Mouse (Mus musculus) kidney, adult 2 months (tissue): ENCODE measurements around the gene Rad51b. TPM values are rescaled to one million over a fixed set of nuclear protein-coding genes. Genes with fewer than 3 reads are reported as not detected.

Experiments
- DNase-seq: peaks from one replicate; pipeline ENCODE4 v3.0.0; 2021
- H3K27ac ChIP-seq: fragments of 200-500 bp; 2 replicates; pipeline ENCODE4 v1.5.1; 2012; ENCODE audit warnings: low read depth, low read length, control low read depth, inconsistent platforms; ENCODE audit not compliant: insufficient read depth
- H3K27me3 ChIP-seq: fragments of 200-500 bp; replicated peaks from 2 replicates; pipeline ENCODE4 v1.6.1; 2012; ENCODE audit warnings: mild to moderate bottlenecking, moderate library complexity, low read length, inconsistent platforms; ENCODE audit not compliant: control insufficient read depth, insufficient read depth
- H3K36me3 ChIP-seq: fragments of 200-500 bp; 2 replicates; pipeline ENCODE4 v1.6.1; 2012; ENCODE audit warnings: mild to moderate bottlenecking, moderate library complexity, low read length, inconsistent platforms; ENCODE audit not compliant: control insufficient read depth, insufficient read depth
- H3K4me1 ChIP-seq: fragments of 200-500 bp; 2 replicates; pipeline ENCODE4 v1.6.1; 2011; ENCODE audit warnings: low read length; ENCODE audit not compliant: control insufficient read depth, insufficient read depth
- H3K4me3 ChIP-seq: fragments of 200-500 bp; 2 replicates; pipeline ENCODE4 v1.5.1; 2011; ENCODE audit warnings: mild to moderate bottlenecking, low read depth, low read length, control low read depth; ENCODE audit not compliant: insufficient read depth
- CTCF ChIP-seq: fragments of 200-500 bp; conservative IDR thresholded peaks from 2 replicates; pipeline ENCODE4 v1.5.1; 2011; ENCODE audit warnings: low read depth, mild to moderate bottlenecking, control low read depth, low read length, moderate library complexity, mixed read lengths; ENCODE audit not compliant: insufficient read depth, insufficient read length
- POLR2A ChIP-seq: fragments of 200-500 bp; IDR thresholded peaks from one replicate; pipeline ENCODE4 v1.6.1; 2011; ENCODE audit warnings: low read depth, low read length, control low read depth
- WGBS: fragments of 180-500 bp; shearing (Covaris S2); methylation state at CpG from one replicate; pipeline ENCODE4 v1.1.7; 2018; 5-methylcytosine and 5-hydroxymethylcytosine counted together
- polyA plus RNA-seq: library from polyadenylated mRNA; depleted of rRNA; stranded (reverse); fragments of >200 nt; gene quantifications from 2 replicates; pipeline ENCODE4 v1.2.3, GENCODE M21; 2012

Rad51b gene
- polyA plus RNA-seq, 1 experiment, result 0.14 TPM

- Histone ChIP-seq H3K36me3 (no peaks in the 10 kb centered on the region), H3K4me1 (peaks cover 7% of the 10 kb centered on the region; the same call in 1 of the 2 replicates), H3K27me3 (no peaks in the 10 kb centered on the region), H3K4me3 (no peak overlapping the region), H3K27ac (no peak overlapping the region)
- WGBS, result 91% methylated on average over 2 of the region's 2 CpGs
- no peak for TF ChIP-seq POLR2A
- no peak for TF ChIP-seq CTCF
- DNase-seq, result no peak
Observed at GRCm38 (mm10) chr12:79611665-79612064, 314.6 kb downstream of the Rad51b start.

- TF ChIP-seq CTCF (peak; percentile 99; the same call in 1 of the 2 replicates), POLR2A (no peak)
- Histone ChIP-seq H3K4me1 (peaks cover 7% of the 10 kb centered on the region; the same call in 1 of the 2 replicates), H3K36me3 (no peaks in the 10 kb centered on the region), H3K4me3 (no peak overlapping the region), H3K27me3 (no peaks in the 10 kb centered on the region), H3K27ac (no peak overlapping the region)
- WGBS, result 55% methylated on average over 14 of the region's 14 CpGs
- DNase-seq, result peak; percentile 91
Observed at GRCm38 (mm10) chr12:79612334-79613060, 315.4 kb downstream of the Rad51b start.

GRCm38 (mm10) chr12:79613061-79613788, 316.1 kb downstream of the Rad51b start:
- no peak overlapping the region for H3K27ac ChIP-seq
- H3K36me3 ChIP-seq, result no peaks in the 10 kb centered on the region
- no peak for TF ChIP-seq CTCF
- no peak for TF ChIP-seq POLR2A
- no peak for DNase-seq
- H3K27me3 ChIP-seq, result no peaks in the 10 kb centered on the region
- no peak overlapping the region for H3K4me3 ChIP-seq
- 81% methylated on average over 8 of the region's 8 CpGs for WGBS
- peaks cover 7% of the 10 kb centered on the region; the same call in 1 of the 2 replicates for H3K4me1 ChIP-seq

- TF ChIP-seq CTCF, result no peak
- no peak for TF ChIP-seq POLR2A
- Histone ChIP-seq H3K27ac (no peak overlapping the region), H3K27me3 (no peaks in the 10 kb centered on the region), H3K36me3 (no peaks in the 10 kb centered on the region), H3K4me1 (peaks cover 7% of the 10 kb centered on the region; the same call in 1 of the 2 replicates), H3K4me3 (no peak overlapping the region)
- DNase-seq, result peak; percentile 31
- 75% methylated on average over 9 of the region's 9 CpGs for WGBS
Observed at GRCm38 (mm10) chr12:79613846-79614582, 316.9 kb downstream of the Rad51b start.

- no peak overlapping the region for H3K27ac ChIP-seq
Observed at GRCm38 (mm10) chr12:79614583-79614953, 317.5 kb downstream of the Rad51b start.

GRCm38 (mm10) chr12:79615717-79616316, 318.7 kb downstream of the Rad51b start:
- 0 out of 2 replicates have a peak, but pooled peaks cover 2% of the 10 kb centered on the region for H3K4me1 ChIP-seq
- TF ChIP-seq POLR2A, result no peak
- DNase-seq, result no peak
- H3K36me3 ChIP-seq, result no peaks in the 10 kb centered on the region
- no peaks in the 10 kb centered on the region for H3K27me3 ChIP-seq
- 69% methylated on average over 5 of the region's 5 CpGs for WGBS
- H3K4me3 ChIP-seq, result no peak overlapping the region
- no peak overlapping the region; the same call in 1 of the 2 replicates for H3K27ac ChIP-seq

More at GRCm38 (mm10) chr12:79614583-79614953, 317.5 kb downstream of the Rad51b start:
- Histone ChIP-seq H3K4me1 (peaks cover 4% of the 10 kb centered on the region; the same call in 1 of the 2 replicates), H3K4me3 (no peak overlapping the region), H3K36me3 (no peaks in the 10 kb centered on the region), H3K27me3 (no peaks in the 10 kb centered on the region)
- WGBS, result 72% methylated on average over 2 of the region's 2 CpGs
- no peak for DNase-seq
- TF ChIP-seq POLR2A (no peak), CTCF (no peak)
